Mouse (Mus musculus): ENCODE measurements around the gene Kif15.

The Kif15 gene

GRCm38 (mm10) chr9:122950643-122951475, at the start of gene Kif15, which contains the start of gene 1110059G10Rik:
TSS of gene Kif15 (plus strand) at chr9:122951046.
TSS of gene 1110059G10Rik (minus strand) at chr9:122951000.
- peak; percentile 94 for DNase-seq (ENCODE audit: low spot score)

GRCm38 (mm10) chr9:122901047-122901446, 49.8 kb upstream of the Kif15 start:
- DNase-seq (ENCODE audit: low spot score): no peak

- peak; percentile 47 for DNase-seq (ENCODE audit: low spot score)
Observed at GRCm38 (mm10) chr9:122902717-122903535, 47.9 kb upstream of the Kif15 start.

GRCm38 (mm10) chr9:122922436-122922835, 28.4 kb upstream of the Kif15 start:
- DNase-seq (ENCODE audit: low spot score): no peak

GRCm38 (mm10) chr9:122922936-122923381, 27.9 kb upstream of the Kif15 start, which contains the start of gene Zfp105:
TSS of gene Zfp105 (plus strand) at chr9:122923072.
- peak; percentile 61 for DNase-seq (ENCODE audit: low spot score)

GRCm38 (mm10) chr9:122928915-122929314, 21.9 kb upstream of the Kif15 start:
- DNase-seq (ENCODE audit: low spot score): no peak

- DNase-seq (ENCODE audit: low spot score): no peak
Observed at GRCm38 (mm10) chr9:122998406-122999192, 47.8 kb downstream of the Kif15 start.

- DNase-seq (ENCODE audit: low spot score): no peak
Observed at GRCm38 (mm10) chr9:122999193-122999586, 48.3 kb downstream of the Kif15 start.

GRCm38 (mm10) chr9:123004718-123005117, 53.9 kb downstream of the Kif15 start:
- DNase-seq (ENCODE audit: low spot score): no peak

GRCm38 (mm10) chr9:123006071-123006470, 55.2 kb downstream of the Kif15 start:
- no peak for DNase-seq (ENCODE audit: low spot score)

GRCm38 (mm10) chr9:123020995-123021631, 70.3 kb downstream of the Kif15 start, which contains the start of gene Tmem42:
TSS of gene Tmem42 (plus strand) at chr9:123021326.
- peak; percentile 85 for DNase-seq (ENCODE audit: low spot score)

GRCm38 (mm10) chr9:123021636-123022379, 71.0 kb downstream of the Kif15 start:
- peak; percentile 17 for DNase-seq (ENCODE audit: low spot score)

- DNase-seq (ENCODE audit: low spot score): no peak
Observed at GRCm38 (mm10) chr9:123024201-123024600, 73.4 kb downstream of the Kif15 start.

GRCm38 (mm10) chr9:123031496-123032246, 80.8 kb downstream of the Kif15 start:
- no peak for DNase-seq (ENCODE audit: low spot score)

- DNase-seq (ENCODE audit: low spot score): no peak
Observed at GRCm38 (mm10) chr9:123034426-123034825, 83.6 kb downstream of the Kif15 start, which contains the start of gene Tgm4. TSS of gene Tgm4 (plus strand) at chr9:123034726.

- DNase-seq (ENCODE audit: low spot score): no peak
Observed at GRCm38 (mm10) chr9:123047665-123048064, 96.8 kb downstream of the Kif15 start.

- no peak for DNase-seq (ENCODE audit: low spot score)
Observed at GRCm38 (mm10) chr9:123058724-123059292, 108.0 kb downstream of the Kif15 start.

GRCm38 (mm10) chr9:123060172-123060571, 109.3 kb downstream of the Kif15 start:
- no peak for DNase-seq (ENCODE audit: low spot score)

Data from layer of hippocampus, adult 11-12 months (tissue).